Mouse (Mus musculus): ENCODE data around the gene Fer. TPM values are rescaled to one million over a fixed set of nuclear protein-coding genes. Genes with fewer than 3 reads are reported as not detected.
A peak's percentile ranks its signal among the peaks of the same experiment; 100 is the strongest.

The Fer gene
- polyA plus RNA-seq, 1 experiment from 2014 or later = 18.6 TPM

DNA sequence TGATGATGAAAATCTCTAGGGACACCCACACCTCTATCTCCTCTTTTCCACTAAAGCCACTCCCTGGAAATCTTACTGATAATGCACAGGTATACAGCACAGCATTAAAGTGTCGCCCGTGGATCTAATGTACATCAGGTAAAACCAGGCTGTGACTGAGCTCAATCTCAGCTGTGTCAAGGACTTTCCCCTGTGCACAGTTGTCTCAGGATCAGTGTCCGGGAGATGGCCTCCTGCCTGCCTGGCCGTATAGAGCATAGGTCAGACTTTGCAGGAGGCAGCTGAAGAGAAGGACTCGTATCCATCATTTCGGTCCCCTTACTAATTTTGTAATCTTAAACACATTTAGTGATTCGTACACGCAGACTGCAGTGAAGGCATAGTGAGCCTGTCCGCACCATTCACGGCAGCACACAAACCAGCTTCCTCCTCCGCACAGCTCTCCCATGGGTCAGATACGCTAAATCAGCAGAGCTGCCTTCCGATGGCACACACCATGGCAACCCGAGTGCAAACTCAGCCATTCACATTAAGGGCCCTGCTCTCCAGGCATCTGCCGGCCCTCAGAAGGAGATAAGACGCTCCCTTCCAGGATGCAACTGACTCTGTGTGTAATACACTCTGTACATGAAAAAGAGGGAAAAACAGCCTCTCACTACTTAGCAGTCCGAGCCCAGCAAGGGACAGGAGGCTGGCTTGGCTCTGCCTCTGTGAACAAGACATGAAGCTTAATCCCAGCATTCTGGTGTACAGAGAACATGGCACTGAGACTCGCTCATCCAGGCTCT is 277.4 kb downstream of the Fer start:
- Histone ChIP-seq H3K27me3 (replicated peaks; ENCODE audit: insufficient read depth, low read length) (no peaks in the 10 kb centered on the region), H3K4me3 (ENCODE audit: low read depth, low read length) (no peak overlapping the region), H3K4me1 (ENCODE audit: insufficient read depth, low read depth, low read length) (0 out of 2 replicates have a peak, but pooled peaks cover 7% of the 10 kb centered on the region), H3K36me3 (ENCODE audit: insufficient read depth, low read length) (no peaks in the 10 kb centered on the region), H3K27ac (ENCODE audit: low read length) (no peak overlapping the region), H3K9me3 (ENCODE audit: low read length) (no peaks in the 10 kb centered on the region), H3K4me2 (replicated peaks; ENCODE audit: low read depth, low read length) (no peak overlapping the region), H3K9ac (replicated peaks; ENCODE audit: low read depth) (no peak overlapping the region)
- TF ChIP-seq CTCF (IDR thresholded peaks at IDR 0.05) (no peak), EP300 (IDR thresholded peaks at IDR 0.05) (no peak)
- ATAC-seq = no peak
- 90% methylated on average over 18 of the region's 18 CpGs for WGBS
- no peak for DNase-seq (ENCODE audit: low spot score)

DNA sequence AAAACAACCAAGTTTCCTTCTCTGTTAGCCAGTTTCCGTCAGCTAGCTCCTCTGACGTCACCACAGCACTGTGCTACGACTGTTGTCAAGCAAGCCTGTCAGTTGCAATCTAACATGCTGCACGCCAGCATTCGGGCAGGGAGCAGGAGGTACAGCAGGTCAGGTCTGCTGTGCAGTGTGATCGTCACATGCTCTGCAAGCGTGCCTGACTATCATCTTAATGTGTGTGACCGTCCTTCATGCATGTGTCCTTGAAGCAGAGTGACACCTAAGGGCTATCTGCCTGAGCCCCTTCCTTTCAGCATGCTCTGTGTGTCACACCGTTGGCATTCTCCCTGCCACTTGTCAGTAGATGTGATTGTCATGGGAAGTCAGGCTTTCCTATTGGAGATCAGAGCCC is 279.0 kb downstream of the Fer start:
- H3K4me2 ChIP-seq (replicated peaks; ENCODE audit: low read depth, low read length) = no peak overlapping the region
- H3K9ac ChIP-seq (replicated peaks; ENCODE audit: low read depth) = no peak overlapping the region
- TF ChIP-seq EP300 (IDR thresholded peaks at IDR 0.05) (no peak), CTCF (IDR thresholded peaks at IDR 0.05) (no peak)
- no peak for ATAC-seq
- no peak for DNase-seq (ENCODE audit: low spot score)
- no peaks in the 10 kb centered on the region for H3K27me3 ChIP-seq (replicated peaks; ENCODE audit: insufficient read depth, low read length)
- WGBS = 71% methylated on average over 9 of the region's 9 CpGs
- H3K9me3 ChIP-seq (ENCODE audit: low read length) = no peaks in the 10 kb centered on the region
- H3K4me1 ChIP-seq (ENCODE audit: insufficient read depth, low read depth, low read length) = 0 out of 2 replicates have a peak, but pooled peaks cover 7% of the 10 kb centered on the region
- H3K27ac ChIP-seq (ENCODE audit: low read length) = no peak overlapping the region
- H3K36me3 ChIP-seq (ENCODE audit: insufficient read depth, low read length) = no peaks in the 10 kb centered on the region
- H3K4me3 ChIP-seq (ENCODE audit: low read depth, low read length) = no peak overlapping the region

DNA sequence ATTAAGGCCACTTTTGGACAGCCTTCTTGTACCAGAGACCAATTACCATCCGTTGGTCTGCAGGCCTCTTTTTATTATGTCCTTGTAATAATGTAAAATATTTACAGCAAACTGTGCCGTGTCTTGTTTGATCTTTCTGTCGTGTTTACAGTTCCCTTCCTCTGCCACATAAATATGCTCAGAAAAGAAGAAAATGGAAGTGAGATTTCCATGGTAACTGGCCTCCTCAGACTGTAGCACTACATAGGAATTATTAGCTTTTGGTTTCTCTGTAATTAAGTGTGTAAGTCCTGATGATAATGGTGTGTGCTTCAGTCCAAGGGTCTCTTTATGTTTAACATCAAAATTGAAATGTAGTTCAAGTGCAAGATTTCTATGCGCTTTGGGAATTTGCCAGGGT is 283.5 kb downstream of the Fer start:
- ATAC-seq (no peak), DNase-seq (ENCODE audit: low spot score) (no peak)
- WGBS = 36% methylated on average over 4 of the region's 4 CpGs
- Histone ChIP-seq H3K4me1 (ENCODE audit: insufficient read depth, low read depth, low read length) (no peaks in the 10 kb centered on the region), H3K27me3 (replicated peaks; ENCODE audit: insufficient read depth, low read length) (no peaks in the 10 kb centered on the region), H3K36me3 (ENCODE audit: insufficient read depth, low read length) (no peaks in the 10 kb centered on the region), H3K9ac (replicated peaks; ENCODE audit: low read depth) (no peak overlapping the region), H3K9me3 (ENCODE audit: low read length) (no peaks in the 10 kb centered on the region), H3K4me3 (ENCODE audit: low read depth, low read length) (no peak overlapping the region), H3K27ac (ENCODE audit: low read length) (no peak overlapping the region), H3K4me2 (replicated peaks; ENCODE audit: low read depth, low read length) (no peak overlapping the region)
- TF ChIP-seq EP300 (IDR thresholded peaks at IDR 0.05) (no peak), CTCF (IDR thresholded peaks at IDR 0.05) (no peak)

DNA sequence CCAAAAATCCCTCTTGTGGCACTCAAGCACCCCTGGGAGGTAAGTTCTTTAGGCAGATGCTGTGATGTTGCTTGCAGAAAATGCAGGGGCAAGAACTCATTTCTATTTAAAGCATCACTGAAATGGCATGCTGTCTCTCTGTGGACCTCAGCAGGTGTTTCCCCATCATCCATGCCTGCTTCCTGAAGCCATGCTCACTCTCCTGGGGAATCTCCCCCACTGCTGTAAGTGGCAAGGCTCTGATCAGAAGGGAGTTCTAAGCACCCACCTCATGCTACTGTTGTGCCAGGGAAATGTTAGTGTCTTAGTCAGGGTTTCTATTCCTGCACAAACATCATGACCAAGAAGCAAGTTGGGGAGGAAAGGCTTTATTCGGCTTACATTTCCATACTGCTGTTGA is 287.9 kb downstream of the Fer start:
- no peak for TF ChIP-seq EP300 (IDR thresholded peaks at IDR 0.05)
- TF ChIP-seq CTCF (IDR thresholded peaks at IDR 0.05) = no peak
- no peak overlapping the region for H3K4me3 ChIP-seq (ENCODE audit: low read depth, low read length)
- no peaks in the 10 kb centered on the region for H3K9me3 ChIP-seq (ENCODE audit: low read length)
- H3K9ac ChIP-seq (replicated peaks; ENCODE audit: low read depth) = no peak overlapping the region
- H3K27ac ChIP-seq (ENCODE audit: low read length) = no peak overlapping the region
- DNase-seq (ENCODE audit: low spot score) (no peak), ATAC-seq (no peak)
- H3K4me1 ChIP-seq (ENCODE audit: insufficient read depth, low read depth, low read length) = no peaks in the 10 kb centered on the region
- H3K4me2 ChIP-seq (replicated peaks; ENCODE audit: low read depth, low read length) = no peak overlapping the region
- 100% methylated on average over 1 of the region's 1 CpGs for WGBS
- no peaks in the 10 kb centered on the region for H3K27me3 ChIP-seq (replicated peaks; ENCODE audit: insufficient read depth, low read length)
- H3K36me3 ChIP-seq (ENCODE audit: insufficient read depth, low read length) = no peaks in the 10 kb centered on the region

DNA sequence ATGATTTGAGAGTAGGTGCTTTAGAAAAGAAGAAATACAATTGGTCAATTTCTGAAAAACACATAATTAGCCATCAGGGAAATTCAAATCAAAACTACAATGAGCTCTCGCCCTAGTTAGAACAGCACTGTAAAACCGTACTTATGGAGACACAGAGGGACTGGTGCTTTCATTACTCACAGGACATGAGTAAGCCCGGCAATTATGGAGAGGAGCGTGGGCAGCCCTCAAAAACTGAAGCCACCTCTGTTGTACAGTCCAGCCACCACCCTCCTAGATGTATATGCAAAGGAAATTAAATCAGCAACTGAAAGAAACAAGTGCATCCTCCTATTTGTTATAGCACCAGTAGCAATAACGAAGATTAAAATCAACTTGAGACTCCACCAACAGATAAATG is 304.9 kb downstream of the Fer start:
- Histone ChIP-seq H3K9me3 (ENCODE audit: low read length) (no peaks in the 10 kb centered on the region), H3K9ac (replicated peaks; ENCODE audit: low read depth) (no peak overlapping the region), H3K27ac (ENCODE audit: low read length) (no peak overlapping the region), H3K4me2 (replicated peaks; ENCODE audit: low read depth, low read length) (no peak overlapping the region), H3K27me3 (replicated peaks; ENCODE audit: insufficient read depth, low read length) (no peaks in the 10 kb centered on the region), H3K4me1 (ENCODE audit: insufficient read depth, low read depth, low read length) (no peaks in the 10 kb centered on the region), H3K4me3 (ENCODE audit: low read depth, low read length) (no peak overlapping the region), H3K36me3 (ENCODE audit: insufficient read depth, low read length) (no peaks in the 10 kb centered on the region)
- DNase-seq (ENCODE audit: low spot score) (no peak), ATAC-seq (no peak)
- TF ChIP-seq EP300 (IDR thresholded peaks at IDR 0.05) (no peak), CTCF (IDR thresholded peaks at IDR 0.05) (no peak)
- WGBS = 92% methylated on average over 5 of the region's 5 CpGs

DNA sequence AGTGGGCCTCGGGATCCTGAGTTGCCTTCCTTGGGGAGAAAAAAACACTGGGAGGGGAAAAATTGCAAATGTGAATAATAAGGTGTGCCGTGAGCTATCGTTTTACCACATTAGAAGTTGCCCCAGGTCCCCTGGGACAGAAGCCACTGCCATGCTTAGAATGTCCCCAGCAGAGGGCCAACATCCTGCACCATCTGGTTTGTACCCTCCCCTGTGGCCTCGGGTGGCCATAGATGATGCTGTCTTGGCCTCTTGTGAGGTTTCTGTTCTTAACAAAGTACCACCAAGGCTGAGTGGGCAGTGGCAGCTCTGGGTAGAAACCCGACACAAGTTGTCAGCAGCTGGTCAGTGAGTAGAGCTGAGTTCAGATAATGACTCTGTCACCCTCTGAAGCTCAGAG is 307.2 kb downstream of the Fer start:
- H3K27me3 ChIP-seq (replicated peaks; ENCODE audit: insufficient read depth, low read length) = no peaks in the 10 kb centered on the region
- DNase-seq (ENCODE audit: low spot score) (no peak), ATAC-seq (no peak)
- no peaks in the 10 kb centered on the region for H3K9me3 ChIP-seq (ENCODE audit: low read length)
- 0 out of 2 replicates have a peak, but pooled peaks have one; percentile 13 for TF ChIP-seq CTCF (IDR thresholded peaks at IDR 0.05)
- TF ChIP-seq EP300 (IDR thresholded peaks at IDR 0.05) = no peak
- no peak overlapping the region for H3K9ac ChIP-seq (replicated peaks; ENCODE audit: low read depth)
- 53% methylated on average over 5 of the region's 5 CpGs for whole genome bisulfite sequencing
- no peak overlapping the region for H3K4me2 ChIP-seq (replicated peaks; ENCODE audit: low read depth, low read length)
- H3K36me3 ChIP-seq (ENCODE audit: insufficient read depth, low read length) = no peaks in the 10 kb centered on the region
- no peak overlapping the region for H3K27ac ChIP-seq (ENCODE audit: low read length)
- no peak overlapping the region for H3K4me3 ChIP-seq (ENCODE audit: low read depth, low read length)
- H3K4me1 ChIP-seq (ENCODE audit: insufficient read depth, low read depth, low read length) = no peaks in the 10 kb centered on the region

Measured in lung, postnatal 0 days (tissue).